1 mouse cellular context compared by ENCODE assay signal in the genomic region with DNA sequence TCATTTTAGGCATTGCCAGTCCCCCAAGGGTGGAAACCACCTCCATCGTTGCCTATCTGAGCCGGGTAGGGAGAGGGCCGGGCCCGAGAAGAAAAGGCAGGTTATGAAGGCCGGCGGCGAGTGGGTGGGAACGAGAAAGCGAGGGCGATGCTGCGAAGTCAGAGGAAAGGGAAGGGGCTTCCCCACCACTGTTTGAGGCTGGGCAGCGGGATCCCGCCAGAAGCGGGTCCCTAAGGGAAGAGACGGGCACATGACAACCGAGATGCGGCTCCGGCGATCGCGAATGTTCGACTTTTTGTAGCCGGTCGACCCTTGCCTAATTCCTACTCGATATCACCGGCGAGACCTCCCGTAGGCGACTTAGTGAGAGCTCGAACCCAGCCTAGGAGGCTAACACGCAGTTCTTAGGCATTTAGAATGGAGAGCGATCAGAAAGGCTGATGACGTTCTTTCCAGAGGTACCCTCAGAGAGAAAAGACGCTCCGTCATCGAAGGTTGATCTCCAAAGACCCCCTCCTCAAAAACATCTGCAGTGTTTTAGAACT.
TF ChIP-seq lines count a peak whose summit lies in the region.

No protein-coding gene starts in this region.

TF ChIP-seq in CH12.LX, 34 proteins besides CTCF, POLR2A, EP300 and RAD21 (continued from another document):
- TF ChIP-seq MYC (IDR thresholded peaks at IDR 0.05; ENCODE audit: low read depth, low read length) (peak; percentile 51; the same call in 1 of the 2 replicates), MAX (IDR thresholded peaks at IDR 0.05; ENCODE audit: low read length) (peak; percentile 51; the same call in 1 of the 2 replicates), IRF4 (IDR thresholded peaks at IDR 0.05; ENCODE audit: low read depth, low read length) (no peak; the same call in 1 of the 2 replicates), JUND (conservative IDR thresholded peaks at IDR 0.05; ENCODE audit: low read depth, low read length) (no peak), USF1 (IDR thresholded peaks at IDR 0.05; ENCODE audit: low read depth, low read length) (0 out of 2 replicates have a peak, but pooled peaks have one; percentile 12), SMC3 (IDR thresholded peaks at IDR 0.05; ENCODE audit: low read depth, low read length) (no peak), ELF1 (IDR thresholded peaks at IDR 0.05; ENCODE audit: low read depth, low read length) (no peak), NELFE (IDR thresholded peaks at IDR 0.05; ENCODE audit: low read depth, low read length) (no peak), POLR2AphosphoS2 (IDR thresholded peaks at IDR 0.05; ENCODE audit: low read depth, low read length) (no peak), UBTF (IDR thresholded peaks at IDR 0.05; ENCODE audit: low read depth, low read length) (0 out of 2 replicates have a peak, but pooled peaks have one; percentile 45), CHD2 (IDR thresholded peaks at IDR 0.05; ENCODE audit: low read length) (no peak), JUN (IDR thresholded peaks at IDR 0.05; ENCODE audit: insufficient read depth, low read depth, low read length) (no peak), MEF2A (IDR thresholded peaks at IDR 0.05; ENCODE audit: borderline replicate concordance, low read depth, low read length) (no peak), ZKSCAN1 (IDR thresholded peaks at IDR 0.05; ENCODE audit: borderline replicate concordance, low read depth, low read length) (no peak)
TF ChIP-seq in CH12.LX: peak in this region for 10.
